Mouse (Mus musculus) G1E (cell line): Measurements from ENCODE around the gene Ccdc40.

ENCODE experiments used
- CTCF ChIP-seq: IDR thresholded peaks from 2 replicates; pipeline ENCODE4 v1.5.1; 2012; ENCODE audit warnings: low read depth, low read length, inconsistent platforms, mixed read lengths
- POLR2AphosphoS5 ChIP-seq: IDR thresholded peaks from 2 replicates; pipeline ENCODE4 v1.6.1; 2012; ENCODE audit warnings: low read depth, low read length, inconsistent platforms; ENCODE audit not compliant: insufficient replicate concordance
- TAL1 ChIP-seq: conservative IDR thresholded peaks from 2 replicates; pipeline ENCODE4 v1.6.1; 2012; ENCODE audit warnings: low read depth, low read length, inconsistent platforms, mixed read lengths

GRCm38 (mm10) chr11:119306762-119307657, 78.6 kb downstream of the Ccdc40 start:
- TF ChIP-seq CTCF (no peak), TAL1 (no peak), POLR2AphosphoS5 (no peak)
